Mouse (Mus musculus): ENCODE results near the gene Tnfsf9. TPM values are rescaled to one million over a fixed set of nuclear protein-coding genes. Genes with fewer than 3 reads are reported as not detected.
"Not testable (repeated sequence)": the region's sequence is repeated elsewhere in the genome, so short reads cannot be mapped to it uniquely, and the experiment has no call there.

Tnfsf9 gene
- total RNA-seq, 2 experiments from 2014 or later = 1.5 to 6.3 TPM

- no peak for ATAC-seq (ENCODE audit: poor library complexity, severe bottlenecking)
Observed at GRCm38 (mm10) chr17:57131793-57132192, 26.7 kb downstream of the Tnfsf9 start.

GRCm38 (mm10) chr17:57134021-57134420 is 28.9 kb downstream of the Tnfsf9 start:
- not testable (repeated sequence) for ATAC-seq (ENCODE audit: poor library complexity, severe bottlenecking)

DNA sequence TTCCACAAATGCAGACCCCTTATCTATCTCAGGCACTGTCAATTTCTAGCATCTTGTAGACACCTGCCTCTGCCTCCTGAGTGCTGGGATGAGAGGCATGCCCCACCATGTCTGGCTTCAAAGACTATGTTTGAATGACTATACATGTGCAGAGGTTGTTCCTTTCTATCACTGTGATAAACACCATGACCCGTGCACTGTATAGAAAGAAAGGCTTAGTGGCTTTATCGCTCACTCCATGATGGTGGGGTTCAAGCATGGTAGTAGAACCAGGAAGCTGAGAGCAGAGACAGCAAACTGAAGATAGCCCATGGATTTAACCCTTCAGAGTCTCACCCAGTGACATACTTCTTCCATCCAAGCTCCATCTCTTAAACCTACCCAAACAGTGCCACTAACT is 29.6 kb downstream of the Tnfsf9 start:
- no peak for ATAC-seq (ENCODE audit: poor library complexity, severe bottlenecking)

- ATAC-seq (ENCODE audit: poor library complexity, severe bottlenecking) = no peak
Observed at GRCm38 (mm10) chr17:57135635-57136034, 30.5 kb downstream of the Tnfsf9 start.

GRCm38 (mm10) chr17:57138676-57139075 is 33.6 kb downstream of the Tnfsf9 start:
- ATAC-seq (ENCODE audit: poor library complexity, severe bottlenecking) = no peak

DNA sequence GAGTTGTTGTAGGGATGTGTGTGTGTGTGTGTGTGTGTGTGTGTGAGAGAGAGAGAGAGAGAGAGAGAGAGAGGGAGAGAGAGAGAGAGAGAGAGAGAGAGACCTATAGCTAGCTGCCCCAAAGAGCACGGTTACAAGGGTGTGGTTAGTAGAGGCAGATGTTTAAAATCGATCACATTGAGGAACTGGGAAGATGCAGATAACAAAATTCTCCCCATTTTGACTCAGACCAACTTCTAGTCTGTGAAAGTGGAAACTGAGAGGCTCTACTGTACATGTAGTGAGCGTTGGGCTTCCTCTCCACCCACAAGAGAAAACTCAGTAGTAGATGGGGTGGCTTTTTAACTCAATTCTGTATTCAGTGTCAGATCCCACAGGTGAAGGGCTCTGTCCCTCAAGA is 34.6 kb downstream of the Tnfsf9 start:
- no peak for ATAC-seq (ENCODE audit: poor library complexity, severe bottlenecking)

DNA sequence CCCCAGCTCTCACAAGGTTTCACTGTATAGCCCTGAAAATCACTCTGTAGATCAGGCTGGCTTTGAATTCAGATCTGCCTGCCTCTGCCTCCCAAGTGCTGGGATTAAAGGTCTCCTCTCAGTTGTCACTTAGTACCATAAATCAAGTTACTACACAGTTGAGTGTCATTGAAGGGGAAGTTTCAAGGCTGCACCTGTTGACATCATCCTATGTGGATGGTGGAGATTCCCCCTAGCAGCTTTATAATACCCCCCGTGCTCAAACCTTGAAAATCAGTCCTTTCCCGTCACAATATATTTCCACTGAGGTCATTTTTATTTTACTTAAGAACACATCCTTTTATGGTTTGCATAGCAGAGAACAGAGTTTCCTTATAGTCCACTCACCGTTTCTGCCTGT is 38.6 kb downstream of the Tnfsf9 start:
- ATAC-seq (ENCODE audit: poor library complexity, severe bottlenecking) = no peak

- no peak for ATAC-seq (ENCODE audit: poor library complexity, severe bottlenecking)
Observed at GRCm38 (mm10) chr17:57145115-57145514, 40.0 kb downstream of the Tnfsf9 start.

DNA sequence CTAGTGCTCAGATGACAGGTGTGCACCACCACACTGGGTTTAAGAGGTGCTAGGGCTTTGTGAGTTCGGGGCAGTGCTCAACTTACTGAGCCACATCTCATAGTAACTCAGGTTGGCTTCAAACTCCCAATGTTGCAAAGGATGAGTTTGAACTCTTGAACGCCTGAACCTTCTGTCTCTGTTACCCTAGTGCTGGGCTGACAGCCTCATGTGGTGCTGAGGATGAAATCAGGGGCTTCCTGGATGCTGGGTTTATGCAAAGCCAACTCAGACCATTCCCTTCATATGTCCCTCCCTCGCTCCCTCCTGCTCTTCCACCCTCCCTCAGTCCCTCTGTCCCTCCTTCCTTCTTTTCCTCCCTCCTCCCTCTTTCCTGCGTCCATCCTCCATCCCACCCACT is 43.2 kb downstream of the Tnfsf9 start:
- no peak for ATAC-seq (ENCODE audit: poor library complexity, severe bottlenecking)

DNA sequence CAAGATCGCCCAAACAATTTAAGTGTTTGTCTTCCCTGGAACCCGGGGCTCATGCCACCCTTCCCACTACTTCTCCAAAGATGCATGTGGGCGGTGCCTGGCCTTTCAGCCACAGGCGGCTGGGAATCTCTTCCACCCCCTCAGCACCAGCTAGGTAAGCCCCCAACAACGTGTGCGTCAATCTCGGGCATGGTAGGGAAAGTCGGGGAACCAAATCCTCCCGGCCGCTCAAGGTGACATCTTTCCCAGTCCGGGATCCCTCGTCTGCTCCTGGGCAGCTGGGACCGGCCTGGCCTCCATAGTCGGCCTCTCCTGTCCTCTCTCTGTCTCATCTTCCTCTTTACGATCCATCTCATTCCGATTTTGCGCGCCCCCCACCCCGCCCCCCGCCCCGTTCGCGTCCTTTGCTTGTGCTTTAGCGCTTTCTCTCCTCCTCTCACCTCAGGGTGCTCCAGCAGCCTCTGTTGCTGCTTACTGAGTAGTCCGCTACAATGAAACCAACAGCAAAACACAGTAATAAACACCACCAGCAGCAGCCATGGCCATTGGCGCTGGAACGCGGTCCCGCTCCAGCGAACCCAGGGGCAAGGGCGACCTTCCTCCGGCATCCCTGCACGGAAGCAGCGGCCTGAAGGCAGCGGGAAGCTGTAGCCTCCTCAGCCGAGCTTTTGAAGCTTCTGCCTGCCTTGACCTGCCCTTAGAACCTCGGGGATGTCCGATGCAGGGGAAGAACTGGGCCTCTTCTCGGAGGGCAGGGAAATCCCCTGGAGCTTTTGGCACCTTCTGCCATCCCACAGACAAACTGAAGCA is 44.1 kb downstream of the Tnfsf9 start, which contains the start of gene Cd70:
Cd70 (minus strand) TSS at position 784 of the 810 bp plus-strand sequence.
- ATAC-seq (ENCODE audit: poor library complexity, severe bottlenecking) = no peak

DNA sequence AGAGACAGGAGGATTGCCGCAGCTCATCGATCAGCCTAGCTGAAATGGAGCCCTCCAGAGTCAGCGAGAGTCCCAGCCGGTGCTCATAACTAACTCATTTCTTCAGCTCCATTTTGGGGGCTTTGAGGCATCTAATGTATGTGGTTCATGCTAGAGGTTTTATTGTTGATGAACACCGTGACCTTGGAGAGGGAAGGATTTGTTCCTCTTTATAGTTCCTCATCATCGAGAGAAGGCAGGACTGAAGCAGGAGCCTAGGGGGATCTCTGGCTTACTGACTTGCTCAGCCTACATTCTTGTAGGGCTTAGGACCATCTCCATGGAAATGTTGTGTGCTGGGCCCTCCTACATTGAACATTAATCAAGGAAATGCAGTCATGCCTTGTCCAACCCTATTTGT is 47.9 kb downstream of the Tnfsf9 start:
- ATAC-seq (ENCODE audit: poor library complexity, severe bottlenecking) = peak; percentile 54

GRCm38 (mm10) chr17:57153787-57154186 is 48.7 kb downstream of the Tnfsf9 start:
- no peak for ATAC-seq (ENCODE audit: poor library complexity, severe bottlenecking)

Other genes with a start within 250 kb of the Tnfsf9 start
- not detected in 2 replicates for gene Acsbg2, start 230.9 kb upstream of the Tnfsf9 start, total RNA-seq (2015)
- not detected in 2 replicates for gene Acsbg2, start 230.9 kb upstream of the Tnfsf9 start, total RNA-seq (2017)
- gene 1700061G19Rik, start 229.8 kb upstream of the Tnfsf9 start, total RNA-seq (2015) = 0.32 and 0.40 TPM in 2 replicates
- 0.07 and 0.53 TPM in 2 replicates for gene 1700061G19Rik, start 229.8 kb upstream of the Tnfsf9 start, total RNA-seq (2017)
- gene Mllt1, start 169.9 kb upstream of the Tnfsf9 start, total RNA-seq (2015) = 10.6 and 11.0 TPM in 2 replicates
- gene Mllt1, start 169.9 kb upstream of the Tnfsf9 start, total RNA-seq (2017) = 11.2 and 15.1 TPM in 2 replicates
- gene Acer1, start 123.2 kb upstream of the Tnfsf9 start, total RNA-seq (2015) = not detected in 2 replicates
- gene Acer1, start 123.2 kb upstream of the Tnfsf9 start, total RNA-seq (2017) = 0.04 TPM in 1 of 2 replicates, not detected in the other
- gene Clpp, start 115.0 kb upstream of the Tnfsf9 start, total RNA-seq (2015) = 19.1 and 20.0 TPM in 2 replicates
- gene Clpp, start 115.0 kb upstream of the Tnfsf9 start, total RNA-seq (2017) = 25.1 and 27.3 TPM in 2 replicates
- gene Alkbh7, start 108.0 kb upstream of the Tnfsf9 start, total RNA-seq (2015) = 13.0 and 14.0 TPM in 2 replicates
- 7.6 and 12.8 TPM in 2 replicates for gene Alkbh7, start 108.0 kb upstream of the Tnfsf9 start, total RNA-seq (2017)
- gene Pspn, start 105.3 kb upstream of the Tnfsf9 start, total RNA-seq (2015) = not detected in 2 replicates
- not detected in 2 replicates for gene Pspn, start 105.3 kb upstream of the Tnfsf9 start, total RNA-seq (2017)
- gene Gtf2f1, start 94.0 kb upstream of the Tnfsf9 start, total RNA-seq (2015) = 41.1 and 45.2 TPM in 2 replicates
- gene Gtf2f1, start 94.0 kb upstream of the Tnfsf9 start, total RNA-seq (2017) = 88.0 and 95.6 TPM in 2 replicates
- gene Gm17949, start 93.9 kb upstream of the Tnfsf9 start, total RNA-seq (2015) = not detected in 2 replicates
- gene Gm17949, start 93.9 kb upstream of the Tnfsf9 start, total RNA-seq (2017) = not detected in 2 replicates
- 56.0 and 66.5 TPM in 2 replicates for gene Khsrp, start 73.8 kb upstream of the Tnfsf9 start, total RNA-seq (2015)
- gene Khsrp, start 73.8 kb upstream of the Tnfsf9 start, total RNA-seq (2017) = 43.9 and 57.7 TPM in 2 replicates
- not detected in 2 replicates for gene Slc25a41, start 63.7 kb upstream of the Tnfsf9 start, total RNA-seq (2015)
- not detected in 2 replicates for gene Slc25a41, start 63.7 kb upstream of the Tnfsf9 start, total RNA-seq (2017)
- 0.51 TPM in 1 of 2 replicates, not detected in the other for gene Crb3, start 46.2 kb upstream of the Tnfsf9 start, total RNA-seq (2015)
- not detected in 2 replicates for gene Crb3, start 46.2 kb upstream of the Tnfsf9 start, total RNA-seq (2017)
- gene Slc25a23, start 45.5 kb upstream of the Tnfsf9 start, total RNA-seq (2015) = 4.1 and 5.8 TPM in 2 replicates
- gene Slc25a23, start 45.5 kb upstream of the Tnfsf9 start, total RNA-seq (2017) = 0.49 and 0.77 TPM in 2 replicates
- 69.7 and 73.9 TPM in 2 replicates for gene Dennd1c, start 26.8 kb upstream of the Tnfsf9 start, total RNA-seq (2015)
- 21.2 and 35.8 TPM in 2 replicates for gene Dennd1c, start 26.8 kb upstream of the Tnfsf9 start, total RNA-seq (2017)
- gene Tubb4a, start 17.5 kb upstream of the Tnfsf9 start, total RNA-seq (2015) = 0.13 TPM in 1 of 2 replicates, not detected in the other
- 0.11 and 0.41 TPM in 2 replicates for gene Tubb4a, start 17.5 kb upstream of the Tnfsf9 start, total RNA-seq (2017)
- not detected in 2 replicates for gene Cd70, start 44.5 kb downstream of the Tnfsf9 start, total RNA-seq (2015)
- gene Cd70, start 44.5 kb downstream of the Tnfsf9 start, total RNA-seq (2017) = not detected in 2 replicates
- 5.5 and 6.3 TPM in 2 replicates for gene Tnfsf14, start 88.9 kb downstream of the Tnfsf9 start, total RNA-seq (2015)
- gene Tnfsf14, start 88.9 kb downstream of the Tnfsf9 start, total RNA-seq (2017) = 15.6 and 15.7 TPM in 2 replicates
- 699 and 776 TPM in 2 replicates for gene C3, start 122.8 kb downstream of the Tnfsf9 start, total RNA-seq (2015)
- 1,145 and 1,156 TPM in 2 replicates for gene C3, start 122.8 kb downstream of the Tnfsf9 start, total RNA-seq (2017)
- gene Gpr108, start 143.1 kb downstream of the Tnfsf9 start, total RNA-seq (2015) = 36.6 and 39.1 TPM in 2 replicates
- 36.6 and 37.7 TPM in 2 replicates for gene Gpr108, start 143.1 kb downstream of the Tnfsf9 start, total RNA-seq (2017)
- 3.6 and 5.4 TPM in 2 replicates for gene Trip10, start 144.1 kb downstream of the Tnfsf9 start, total RNA-seq (2015)
- 9.0 and 9.4 TPM in 2 replicates for gene Trip10, start 144.1 kb downstream of the Tnfsf9 start, total RNA-seq (2017)
- gene Vav1, start 173.8 kb downstream of the Tnfsf9 start, total RNA-seq (2015) = 84.7 and 92.2 TPM in 2 replicates
- gene Vav1, start 173.8 kb downstream of the Tnfsf9 start, total RNA-seq (2017) = 307 and 321 TPM in 2 replicates

All from megakaryocyte, adult 5-6 weeks (primary cell).